Mouse (Mus musculus): ENCODE data around the gene Ppia.
A peak's percentile ranks its signal among the peaks of the same experiment; 100 is the strongest.
"Not testable (repeated sequence)": the region's sequence is repeated elsewhere in the genome, so short reads cannot be mapped to it uniquely, and the experiment has no call there.

Gene Ppia

GRCm38 (mm10) chr11:6443102-6443501 is 27.9 kb downstream of the Ppia start:
- no peak for DNase-seq

DNA sequence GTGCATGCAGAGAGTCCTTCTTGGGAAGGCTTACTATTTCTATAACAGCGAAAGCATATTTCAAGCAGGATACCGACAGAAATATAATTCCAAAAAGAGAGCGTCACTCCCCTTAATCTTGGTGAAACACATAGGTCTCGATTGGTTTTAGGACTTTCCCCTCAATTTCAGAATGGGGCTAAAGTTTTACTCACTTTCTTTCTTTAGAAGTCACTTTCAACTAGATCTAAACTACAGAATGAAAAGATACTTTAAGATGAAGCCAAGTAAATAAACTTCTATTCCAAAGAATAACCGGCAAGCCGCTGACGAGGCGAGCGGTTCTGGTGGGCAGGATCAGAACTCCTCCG is 28.5 kb downstream of the Ppia start:
- no peak for DNase-seq

- DNase-seq = peak; percentile 100
These were observed 29.0 kb downstream of the Ppia start, which contains the start of gene H2afv for GRCm38 (mm10) chr11:6444077-6444853. Gene H2afv, minus strand, starts transcription at chr11:6444443.

GRCm38 (mm10) chr11:6445441-6445840 is 30.2 kb downstream of the Ppia start:
- no peak for DNase-seq

DNA sequence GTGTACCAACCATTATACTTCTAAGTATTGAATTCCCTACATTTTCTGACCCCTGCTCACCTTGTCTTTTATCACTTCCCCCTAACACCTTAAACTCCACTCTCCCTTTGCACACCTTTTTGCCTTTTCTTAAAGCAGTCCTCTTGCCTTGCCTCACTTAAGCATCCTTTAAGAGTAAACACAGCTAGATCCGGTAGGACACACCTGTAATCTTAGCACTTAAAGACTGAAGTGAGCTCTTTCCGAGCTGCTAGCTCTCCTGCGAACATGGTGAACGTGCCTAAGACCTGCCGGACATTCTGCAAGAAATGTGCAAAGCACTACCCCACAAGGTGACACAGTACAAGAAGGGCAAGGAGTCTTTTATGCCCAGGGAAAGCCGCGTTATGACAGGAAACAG is 30.7 kb downstream of the Ppia start:
- no peak for DNase-seq

- no peak for DNase-seq
These were observed 32.2 kb downstream of the Ppia start for GRCm38 (mm10) chr11:6447493-6447892.

DNA sequence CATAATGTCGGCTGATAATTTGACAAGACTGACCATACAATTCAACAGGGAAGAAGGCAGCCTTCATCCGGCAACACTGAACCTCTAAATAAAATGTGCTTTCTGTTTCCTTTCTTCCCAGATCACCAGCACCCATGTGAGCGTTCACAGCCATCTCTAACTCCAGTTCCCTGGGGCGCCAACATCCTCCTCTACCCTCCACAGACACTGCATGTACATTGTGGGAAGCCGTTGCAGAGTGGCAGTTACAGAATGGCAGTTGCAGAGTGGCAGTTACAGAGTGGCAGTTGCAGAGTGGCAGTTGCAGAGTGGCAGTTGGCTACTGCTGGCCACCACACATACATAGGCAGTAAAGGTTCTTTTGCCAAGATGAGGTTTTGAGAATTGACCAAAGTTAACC is 32.9 kb downstream of the Ppia start:
- not testable (repeated sequence) for DNase-seq

DNA sequence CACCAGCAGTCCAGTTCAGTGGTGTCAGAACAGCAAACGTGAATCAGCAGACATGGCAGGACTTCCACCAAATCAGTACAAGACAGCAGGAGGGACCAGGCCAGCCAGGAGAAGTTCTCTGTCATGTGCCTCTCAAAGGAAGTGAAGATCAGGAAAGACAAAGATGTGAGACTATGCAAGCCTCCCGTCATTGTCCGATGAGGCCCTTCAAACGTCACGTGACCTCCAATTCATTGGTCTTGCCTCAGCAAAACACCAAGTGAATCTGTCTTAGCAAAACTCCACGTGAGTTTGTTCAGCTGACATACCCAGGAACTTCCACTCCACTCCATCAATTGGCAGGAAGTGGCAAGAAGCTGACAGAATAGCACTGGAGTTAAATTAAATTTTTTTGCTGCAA is 40.8 kb downstream of the Ppia start:
- no peak for DNase-seq

- no peak for DNase-seq
These were observed 48.1 kb downstream of the Ppia start for GRCm38 (mm10) chr11:6463159-6463837.

DNA sequence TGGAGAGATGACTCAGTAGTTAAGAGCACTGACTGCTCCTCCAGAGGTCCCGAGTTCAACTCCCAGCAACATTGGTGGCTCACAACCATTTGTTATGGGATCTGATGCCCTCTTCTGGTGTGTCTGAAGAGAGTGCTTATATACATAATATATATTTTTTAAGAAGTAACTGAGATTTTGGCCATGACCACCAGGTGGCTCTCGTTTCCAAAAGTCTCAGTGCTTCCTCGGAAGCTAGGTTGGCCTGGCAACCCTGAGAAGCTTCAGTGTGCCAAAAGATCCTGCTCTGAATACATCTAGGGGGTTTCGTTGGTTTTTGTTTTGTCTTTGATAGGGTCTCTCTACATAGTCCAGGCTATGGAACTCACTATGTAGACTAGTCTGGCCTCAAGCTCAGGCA is 49.9 kb downstream of the Ppia start:
- peak; percentile 79 for DNase-seq

DNA sequence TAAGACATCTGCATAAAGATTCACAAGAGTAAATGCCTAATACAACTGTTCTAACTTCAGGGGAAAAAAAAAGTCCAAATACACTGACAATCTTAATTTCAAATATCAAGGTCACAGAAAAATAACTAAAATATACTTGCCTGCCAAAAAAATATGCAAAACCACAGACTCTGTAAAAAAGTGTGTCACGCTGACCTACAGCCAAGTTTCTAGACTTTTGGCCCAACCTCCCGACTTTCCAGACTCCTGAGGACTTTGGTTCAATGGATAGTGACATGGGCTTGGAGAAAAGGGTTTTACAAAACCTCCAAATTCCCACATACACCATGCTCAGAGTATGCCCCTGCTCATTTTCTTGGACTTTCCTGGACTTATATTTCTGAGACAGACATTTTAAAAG is 53.3 kb downstream of the Ppia start:
- no peak for DNase-seq

Measured in kidney, postnatal 10 days (tissue).